Mouse (Mus musculus) layer of hippocampus, adult 2 months (tissue): ENCODE measurements around the gene Zfp263. TPM values are rescaled to one million over a fixed set of nuclear protein-coding genes. Genes with fewer than 3 reads are reported as not detected.
A peak's percentile ranks its signal among the peaks of the same experiment; 100 is the strongest.

Experiments used
- DNase-seq, 2 experiments: peaks; one replicate each; pipeline ENCODE4 v3.0.0; 2022; ENCODE audit warnings: low spot score in 2 of 2
- H3K27ac ChIP-seq: fragments of 200-600 bp; 2 replicates; pipeline ENCODE4 v1.8.1; 2022
- H3K4me3 ChIP-seq: fragments of 200-600 bp; 2 replicates; pipeline ENCODE4 v1.8.1; 2022; ENCODE audit warnings: mild to moderate bottlenecking
- CTCF ChIP-seq: fragments of 200-600 bp; conservative IDR thresholded peaks from 2 replicates; pipeline ENCODE4 v1.8.1; 2022; ENCODE audit warnings: antibody characterized with exemption, mild to moderate bottlenecking, moderate library complexity
- long read RNA-seq, 2 experiments: library from polyadenylated mRNA; stranded (forward); transcript quantifications; one replicate each; pipeline ENCODE4 v2.0.0; 2021; ENCODE audit warnings: borderline mapping rate in 2 of 2
- total RNA-seq, 2 experiments: library from RNA; stranded (reverse); gene quantifications; 2 replicates each; pipeline ENCODE4 v1.2.3; 2021

Zfp263 gene
- total RNA-seq = 10 to 100 TPM; 20.1 to 20.9 TPM
- long read RNA-seq, experiment 1, full-length matches to known transcripts = 7 of 8 reads
- long read RNA-seq, experiment 1, partial matches to known transcripts = 1 of 8 reads
- long read RNA-seq, experiment 1, other reads (novel, unspliced or antisense) = 0 of 8 reads
- long read RNA-seq, experiment 2, transcript Zfp263-201 (6 exons, 3,241 nt) = major isoform, 7 of 8 reads
- long read RNA-seq, experiment 2, partial matches to known transcripts = 0 of 8 reads
- long read RNA-seq, experiment 2, other reads (novel, unspliced or antisense) = 0 of 8 reads

GRCm38 (mm10) chr16:3743503-3744185, at the start of gene Zfp263:
Zfp263 (plus strand) TSS chr16:3744093.
- peak within 1 kb of the TSS; percentile 95 for H3K4me3 ChIP-seq
- TF ChIP-seq CTCF = no peak
- peak within 1 kb of the TSS; percentile 95 for H3K27ac ChIP-seq
- peak; percentile 88 to 96 for DNase-seq

DNA sequence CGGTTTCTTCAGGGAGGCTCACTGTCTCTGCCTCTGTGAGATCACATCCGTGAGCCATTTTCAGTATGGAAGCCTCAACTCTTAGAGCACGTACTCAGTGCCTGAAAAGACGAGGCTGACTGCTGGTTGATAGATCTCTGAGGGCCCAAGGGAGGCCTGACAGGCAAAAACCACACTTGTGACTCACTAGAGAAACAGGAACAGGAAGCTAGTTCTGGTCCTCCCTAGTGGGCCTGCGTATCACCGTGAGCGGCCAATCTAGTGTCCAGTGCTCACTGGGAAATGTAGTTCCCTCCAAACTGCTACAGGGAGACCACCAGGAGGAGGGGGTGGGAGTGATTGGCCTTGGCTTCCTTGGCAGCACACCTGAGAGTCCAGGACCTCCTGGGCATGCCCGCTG, 44.6 kb upstream of the Zfp263 start:
- Histone ChIP-seq H3K27ac (no peak overlapping the region), H3K4me3 (no peak overlapping the region)
- TF ChIP-seq CTCF = no peak
- no peak for DNase-seq

GRCm38 (mm10) chr16:3700893-3701292, 43.0 kb upstream of the Zfp263 start:
- H3K27ac ChIP-seq = no peak overlapping the region
- DNase-seq = no peak
- no peak for TF ChIP-seq CTCF
- H3K4me3 ChIP-seq = no peak overlapping the region

DNA sequence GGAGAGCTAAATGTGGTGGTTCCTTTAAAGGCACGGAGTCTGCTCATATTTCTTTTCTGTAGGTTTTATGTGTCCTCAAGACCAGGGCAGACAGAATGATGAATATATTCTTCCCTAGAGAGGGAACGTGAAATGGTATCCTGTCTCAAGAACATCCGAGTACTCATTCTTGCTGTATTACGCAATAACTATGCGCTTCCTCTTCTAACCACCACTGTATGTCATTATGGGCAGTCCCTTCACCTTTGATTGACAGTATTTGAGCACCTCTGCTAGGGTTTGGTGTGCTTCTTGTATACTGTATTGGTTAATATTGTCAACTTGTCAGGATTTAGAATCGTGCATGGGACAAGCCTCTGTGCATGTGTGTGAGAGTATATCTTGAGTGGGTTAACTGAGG, 37.2 kb upstream of the Zfp263 start:
- DNase-seq = no peak
- no peak overlapping the region for H3K27ac ChIP-seq
- no peak overlapping the region for H3K4me3 ChIP-seq
- TF ChIP-seq CTCF = no peak

GRCm38 (mm10) chr16:3714731-3715130, 29.2 kb upstream of the Zfp263 start:
- TF ChIP-seq CTCF = no peak
- no peak overlapping the region for H3K4me3 ChIP-seq
- H3K27ac ChIP-seq = no peak overlapping the region
- DNase-seq = no peak

DNA sequence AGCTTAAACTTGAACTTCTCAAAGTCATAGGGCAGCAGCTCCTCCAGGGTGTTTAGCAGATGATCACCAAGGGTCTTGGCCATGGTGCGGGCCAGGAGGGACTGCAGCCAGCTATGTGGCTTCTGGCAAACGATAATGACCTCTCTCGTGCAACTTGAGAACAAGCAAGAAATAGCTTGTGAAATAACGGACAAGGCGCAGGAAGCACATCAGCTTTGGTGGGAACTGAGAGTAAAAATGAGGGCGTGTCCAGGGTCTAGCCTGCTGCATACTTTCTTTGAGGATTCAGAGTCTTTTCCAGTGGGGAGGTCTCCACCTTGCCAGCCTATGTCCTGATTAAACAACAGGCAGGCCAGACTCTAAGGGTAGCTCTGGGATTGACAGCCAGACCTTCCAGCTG, 25.9 kb upstream of the Zfp263 start, which contains the start of gene Mefv:
TSS of gene Mefv (minus strand) at position 118 of the 400 bp plus-strand sequence.
- no peak for DNase-seq
- no peak for TF ChIP-seq CTCF
- Histone ChIP-seq H3K27ac (no peak within 1 kb of the TSS), H3K4me3 (no peak within 1 kb of the TSS)

- H3K27ac ChIP-seq = no peak overlapping the region
- no peak for TF ChIP-seq CTCF
- no peak for DNase-seq
- no peak overlapping the region for H3K4me3 ChIP-seq
Observed at GRCm38 (mm10) chr16:3723231-3723630, 20.7 kb upstream of the Zfp263 start.

DNA sequence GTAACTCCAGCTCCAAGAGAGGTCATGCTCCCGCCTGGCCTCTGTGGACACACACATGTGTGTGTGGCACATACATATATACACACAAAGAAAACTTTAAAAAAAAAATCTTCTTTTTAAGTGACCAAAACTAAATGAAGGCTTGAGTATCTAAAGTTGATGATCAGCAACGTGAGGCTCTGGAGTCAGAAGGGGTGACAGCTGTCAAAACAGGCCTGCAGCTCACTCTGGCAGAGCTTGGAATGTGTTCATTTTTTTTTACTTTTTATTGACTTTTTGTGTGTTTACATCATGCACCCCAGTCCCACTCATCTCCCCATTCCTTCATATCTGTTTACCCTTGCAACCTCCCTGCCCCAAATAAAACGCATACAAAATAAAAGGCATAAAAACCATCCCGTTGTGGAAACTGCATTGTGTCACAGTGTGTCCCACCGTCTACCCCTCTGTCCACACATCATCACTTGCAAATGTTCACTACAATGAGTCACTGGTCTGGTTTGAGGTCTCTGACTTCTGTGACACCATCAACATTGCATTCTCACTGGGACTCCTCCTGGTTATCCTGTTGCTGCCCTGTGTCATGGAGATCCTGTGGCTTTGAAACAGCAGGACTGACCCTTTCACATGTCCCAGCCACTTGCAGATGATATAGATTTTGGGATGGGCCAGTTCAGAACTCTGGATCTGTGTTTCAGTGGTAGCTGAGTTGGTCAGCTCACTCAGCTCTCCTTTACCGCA, 15.7 kb upstream of the Zfp263 start:
- no peak for DNase-seq
- no peak overlapping the region for H3K4me3 ChIP-seq
- no peak overlapping the region for H3K27ac ChIP-seq
- TF ChIP-seq CTCF = no peak

DNA sequence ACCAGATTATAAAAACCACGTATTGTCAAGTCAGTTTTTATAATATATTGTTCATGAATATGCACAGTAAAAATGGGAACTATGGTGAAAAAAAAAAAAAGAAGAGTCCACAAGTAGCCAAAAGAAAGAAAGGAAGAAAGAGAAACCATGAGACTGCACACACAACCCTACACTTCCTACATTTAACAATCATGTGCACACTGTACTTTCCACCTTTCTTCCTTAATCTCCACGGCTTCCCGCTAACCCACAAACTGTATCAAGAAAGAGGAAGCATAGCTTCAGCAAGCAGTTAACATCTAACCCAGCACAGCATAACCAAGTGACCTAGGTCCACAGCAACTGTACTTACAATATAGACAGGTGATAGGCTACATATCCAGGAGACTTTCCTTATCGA, 11.3 kb upstream of the Zfp263 start:
- no peak for DNase-seq
- no peak for TF ChIP-seq CTCF

GRCm38 (mm10) chr16:3733198-3733732, 10.6 kb upstream of the Zfp263 start:
- no peak for DNase-seq
- no peak overlapping the region for H3K4me3 ChIP-seq
- no peak for TF ChIP-seq CTCF
- no peak overlapping the region for H3K27ac ChIP-seq

More for the DNA sequence above, 11.3 kb upstream of the Zfp263 start:
- Histone ChIP-seq H3K27ac (no peak overlapping the region), H3K4me3 (no peak overlapping the region)

GRCm38 (mm10) chr16:3742466-3742865, 1.4 kb upstream of the Zfp263 start:
- no peak for DNase-seq
- Histone ChIP-seq H3K4me3 (no peak overlapping the region), H3K27ac (no peak overlapping the region)
- no peak for TF ChIP-seq CTCF

- peak in 1 of 2 experiments; percentile 12 for DNase-seq
- Histone ChIP-seq H3K27ac (peak overlapping the region; percentile 95), H3K4me3 (peak overlapping the region; percentile 95)
- TF ChIP-seq CTCF = no peak
Observed at GRCm38 (mm10) chr16:3744186-3744700, 350 bp downstream of the Zfp263 start.

GRCm38 (mm10) chr16:3745656-3746055, 1.8 kb downstream of the Zfp263 start:
- no peak overlapping the region; the same call in 1 of the 2 replicates for H3K4me3 ChIP-seq
- no peak overlapping the region for H3K27ac ChIP-seq
- TF ChIP-seq CTCF = no peak
- no peak for DNase-seq
